8 mouse cellular contexts compared by ENCODE assay signal in genomic region chr3:58982896-58983837, GRCm38 (mm10). TPM values are rescaled to one million over a fixed set of nuclear protein-coding genes. Genes with fewer than 3 reads are reported as not detected.
DNase-seq lines count a peak whose midpoint lies in the region; TF ChIP-seq lines count a peak whose summit lies in the region.

No protein-coding gene starts in this region.

- peaks cover 14% of the 10 kb centered on the region for H3K27me3 ChIP-seq in E14TG2a.4 (ENCODE audit: insufficient read depth, low read length)

- TF ChIP-seq CTCF in E14TG2a.4 (conservative IDR thresholded peaks at IDR 0.05; ENCODE audit: low read length): peak; percentile 74
- TF ChIP-seq CTCF in bone marrow macrophage, adult 2 months (IDR thresholded peaks at IDR 0.05; ENCODE audit: low read depth, low read length): peak; percentile 55
- 0 out of 2 replicates have a peak, but pooled peaks have one; percentile 13 for TF ChIP-seq CTCF in lung, adult 2 months (IDR thresholded peaks at IDR 0.05; ENCODE audit: insufficient read depth, low read length)
- 0 out of 2 replicates have a peak, but pooled peaks have one; percentile 14 for TF ChIP-seq CTCF in olfactory bulb, adult 2 months (IDR thresholded peaks at IDR 0.05; ENCODE audit: insufficient read depth, low read depth, low read length)

- H3K9me3 ChIP-seq in E14TG2a.4 (ENCODE audit: low read length): no peaks in the 10 kb centered on the region

- 27% methylated on average over 15 of the region's 15 CpGs for WGBS in lung, adult 2 months
- WGBS in olfactory bulb, adult 2 months: 34% methylated on average over 15 of the region's 15 CpGs

- H3K36me3 ChIP-seq in E14TG2a.4 (ENCODE audit: insufficient read depth, low read length): no peaks in the 10 kb centered on the region

- no peak overlapping the region for H3K4me3 ChIP-seq in E14TG2a.4 (replicated peaks; ENCODE audit: low read length)
- peak overlapping the region; percentile 24; the same call in 1 of the 2 replicates for H3K4me3 ChIP-seq in bone marrow macrophage, adult 2 months (ENCODE audit: insufficient read depth, low read length)
- H3K4me3 ChIP-seq in lung, adult 2 months (replicated peaks; ENCODE audit: extremely low read depth, low read depth, low read length): no peak overlapping the region
- H3K4me3 ChIP-seq in olfactory bulb, adult 2 months (ENCODE audit: insufficient read depth, low read depth, low read length): peak overlapping the region; percentile 15; the same call in 1 of the 2 replicates

- no peak for TF ChIP-seq POLR2A in bone marrow macrophage, adult 2 months (IDR thresholded peaks at IDR 0.05; ENCODE audit: borderline replicate concordance, low read depth, low read length)
- no peak for TF ChIP-seq POLR2A in lung, adult 2 months (IDR thresholded peaks at IDR 0.05; ENCODE audit: borderline replicate concordance, extremely low read depth, low read depth, low read length)
- no peak for TF ChIP-seq POLR2A in olfactory bulb, adult 2 months (IDR thresholded peaks at IDR 0.05; ENCODE audit: insufficient read depth, low read depth, low read length)

- H3K27ac ChIP-seq in bone marrow macrophage, adult 2 months (ENCODE audit: insufficient read depth, low read depth, low read length): no peak overlapping the region
- H3K27ac ChIP-seq in olfactory bulb, adult 2 months (ENCODE audit: insufficient read depth, low read depth, low read length): no peak overlapping the region

- no peaks in the 10 kb centered on the region for H3K4me1 ChIP-seq in E14TG2a.4 (replicated peaks; ENCODE audit: low read depth, low read length)
- H3K4me1 ChIP-seq in bone marrow macrophage, adult 2 months (ENCODE audit: control insufficient read depth, insufficient read depth, low read length): peaks cover 6% of the 10 kb centered on the region
- H3K4me1 ChIP-seq in lung, adult 2 months (ENCODE audit: control insufficient read depth, insufficient read depth, low read length): no peaks in the 10 kb centered on the region
- H3K4me1 ChIP-seq in olfactory bulb, adult 2 months (ENCODE audit: control insufficient read depth, insufficient read depth, low read length): peaks cover 3% of the 10 kb centered on the region; the same call in 1 of the 2 replicates

- DNase-seq in fat pad, adult 2 months (ENCODE audit: extremely low read depth, low read depth, low spot score): peak; percentile 8
- peak; percentile 57 to 84 for DNase-seq in heart, postnatal 14 days
- peak; percentile 85 for DNase-seq in layer of hippocampus, adult 11-12 months (ENCODE audit: low spot score)
- DNase-seq in lung, adult 2 months: peak; percentile 14
- DNase-seq in thymus, postnatal 10 days (ENCODE audit: low spot score in 2 of 2): peak; percentile 25 to 78

- intact Hi-C loops in heart, postnatal 14 days (cut with DNase I): loop anchor here (1.0 kb wide), 1 partner anchor 76 kb away; no protein-coding TSS in a partner anchor

RNA-seq across cellular contexts. Expression of gene Med12l, which starts 22.5 kb away (rescaled TPM):
- polyA plus RNA-seq in bone marrow macrophage, adult 2 months (2012; ENCODE audit: insufficient read depth, insufficient read length, missing spikeins): 0.44 and 0.49 TPM in 2 replicates
- total RNA-seq in heart, postnatal 14 days (2021): 1 to 10 TPM; 8.7 to 9.7 TPM
- polyA plus RNA-seq in lung, adult 2 months (2012; rRNA removed): 0.71 and 1.1 TPM in 2 replicates
- not detected in 2 replicates for polyA plus RNA-seq in olfactory bulb, adult 2 months (2012; ENCODE audit: insufficient read depth, insufficient read length, low replicate concordance, missing spikeins)

Comparison
In these comparisons a context has a peak if more than half of its experiments do, and no peak if none do; other contexts are left out.
1. H3K4me3 ChIP-seq: peak in bone marrow macrophage, adult 2 months (single experiment) and olfactory bulb, adult 2 months (single experiment); none in E14TG2a.4 (single experiment) and lung, adult 2 months (single experiment).
2. CTCF ChIP-seq: peak in every context shown above with its lines; median percentile 74 in E14TG2a.4; 55 in bone marrow macrophage, adult 2 months; 14 in olfactory bulb, adult 2 months; 13 in lung, adult 2 months.
3. DNase-seq: peak in every context shown above with its lines; median percentile 85 in layer of hippocampus, adult 11-12 months; 70 in heart, postnatal 14 days; 52 in thymus, postnatal 10 days; 14 in lung, adult 2 months; 8 in fat pad, adult 2 months.